Mouse (Mus musculus) neural tube, embryonic 14.5 days (tissue): ENCODE results near the gene Xlr. TPM values are rescaled to one million over a fixed set of nuclear protein-coding genes. Genes with fewer than 3 reads are reported as not detected.
"Not testable (repeated sequence)": the region's sequence is repeated elsewhere in the genome, so short reads cannot be mapped to it uniquely, and the experiment has no call there.

Source experiments
- ATAC-seq: fragments of 200-750 bp; cut with Nextera tagmentation; 2 replicates; pipeline ENCODE4 v1.8.0; 2017; ENCODE audit warnings: low read depth, mild to moderate bottlenecking, moderate TSS enrichment, moderate library complexity
- H3K27ac ChIP-seq: fragments of 300-500 bp; sonication (generic); 2 replicates; pipeline ENCODE4 v1.5.1; 2014; ENCODE audit warnings: low read depth, mild to moderate bottlenecking, control low read depth, low read length, moderate library complexity, mixed read lengths
- H3K27me3 ChIP-seq: fragments of 300-500 bp; sonication (generic); 2 replicates; pipeline ENCODE4 v1.6.1; 2014; ENCODE audit warnings: low read length; ENCODE audit not compliant: control insufficient read depth, insufficient read depth
- H3K36me3 ChIP-seq: fragments of 300-500 bp; sonication (generic); 2 replicates; pipeline ENCODE4 v1.6.1; 2014; ENCODE audit warnings: low read length, mixed read lengths; ENCODE audit not compliant: control insufficient read depth, insufficient read depth
- H3K4me1 ChIP-seq: fragments of 300-500 bp; sonication (generic); 2 replicates; pipeline ENCODE4 v1.6.1; 2014; ENCODE audit warnings: low read length; ENCODE audit not compliant: control insufficient read depth, insufficient read depth
- H3K4me2 ChIP-seq: fragments of 300-500 bp; sonication (generic); 2 replicates; pipeline ENCODE4 v1.6.1; 2014; ENCODE audit warnings: mild to moderate bottlenecking, low read depth, low read length, control low read depth
- H3K4me3 ChIP-seq: fragments of 300-500 bp; sonication (generic); 2 replicates; pipeline ENCODE4 v1.5.1; 2014; ENCODE audit warnings: low read depth, low read length, control low read depth, mixed read lengths
- H3K9ac ChIP-seq: fragments of 300-500 bp; sonication (generic); replicated peaks from 2 replicates; pipeline ENCODE4 v1.6.1; 2014; ENCODE audit warnings: low read depth, mild to moderate bottlenecking, control low read depth, low read length, mixed read lengths
- H3K9me3 ChIP-seq: fragments of 300-500 bp; sonication (generic); 2 replicates; pipeline ENCODE4 v1.6.1; 2016; ENCODE audit warnings: low read length; ENCODE audit not compliant: control insufficient read depth
- WGBS: fragments of 180-500 bp; shearing (Covaris S2); extraction: QIAGEN DNeasy Blood & Tissue Kit; methylation state at CpG from one replicate; pipeline ENCODE4 v1.1.7; 2014; 5-methylcytosine and 5-hydroxymethylcytosine counted together
- polyA plus RNA-seq: library from polyadenylated mRNA; unstranded; fragments of >200 nt; fragmentation: Nextera tagmentation; extraction: Ambion mirVana; gene quantifications from 2 replicates; pipeline ENCODE4 v1.2.1, GENCODE M21; 2014

Gene Xlr
- 0.35 and 0.75 TPM in 2 replicates for polyA plus RNA-seq

DNA sequence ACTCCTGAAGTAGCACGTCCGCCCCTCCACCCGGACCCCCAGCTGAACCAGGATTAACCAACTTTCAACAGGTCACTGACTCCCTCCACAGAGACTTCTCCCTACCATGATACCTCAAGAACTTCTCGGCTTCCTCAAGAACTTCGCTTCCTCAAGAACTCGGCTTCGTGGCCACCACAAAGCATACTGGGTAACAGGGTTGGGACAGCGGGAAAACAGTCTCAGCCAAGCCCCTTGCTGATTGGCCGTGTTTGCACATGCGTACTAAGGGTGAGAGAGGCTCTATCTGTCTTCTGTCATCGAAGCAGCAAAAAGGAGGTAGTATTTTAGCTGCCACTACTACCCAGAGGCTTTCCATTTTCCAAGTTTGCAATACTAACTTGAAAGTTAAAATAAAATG lies at the start of gene Xlr:
Xlr (minus strand) TSS at position 188 of the 400 bp plus-strand sequence.
- H3K4me1 ChIP-seq, H3K9me3 ChIP-seq, H3K36me3 ChIP-seq, H3K27me3 ChIP-seq, ATAC-seq, H3K9ac ChIP-seq, H3K4me3 ChIP-seq, H3K4me2 ChIP-seq, H3K27ac ChIP-seq: not testable (repeated sequence)
- 89% methylated on average over 11 of the region's 11 CpGs for WGBS

DNA sequence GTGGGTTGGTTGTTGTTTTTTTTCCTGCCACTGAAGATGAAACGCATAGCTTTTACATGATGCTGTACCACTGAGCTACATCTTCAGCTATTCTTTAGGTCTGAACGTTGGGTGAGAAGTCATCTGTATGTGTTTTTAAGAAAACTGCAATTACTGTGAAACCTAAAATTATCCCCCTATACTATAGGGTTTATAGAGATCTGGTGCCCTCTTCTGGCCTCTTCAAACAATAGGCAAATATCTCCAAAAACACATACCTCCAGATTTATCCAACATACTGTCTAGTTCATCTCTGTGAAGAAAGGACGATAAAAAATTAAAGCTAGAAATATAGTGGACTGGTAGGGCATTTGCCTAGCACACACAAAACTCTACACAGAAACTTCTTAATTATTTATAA lies 1.6 kb upstream of the Xlr start:
- no peaks in the 10 kb centered on the region for H3K4me1 ChIP-seq
- H3K4me3 ChIP-seq, result no peak overlapping the region
- H3K9me3 ChIP-seq, result no peaks in the 10 kb centered on the region
- no peak overlapping the region for H3K9ac ChIP-seq
- WGBS, result 39% methylated on average over 3 of the region's 3 CpGs
- H3K27ac ChIP-seq, result no peak overlapping the region
- no peak for ATAC-seq
- H3K27me3 ChIP-seq, result no peaks in the 10 kb centered on the region
- H3K4me2 ChIP-seq, result no peak overlapping the region
- no peaks in the 10 kb centered on the region for H3K36me3 ChIP-seq

DNA sequence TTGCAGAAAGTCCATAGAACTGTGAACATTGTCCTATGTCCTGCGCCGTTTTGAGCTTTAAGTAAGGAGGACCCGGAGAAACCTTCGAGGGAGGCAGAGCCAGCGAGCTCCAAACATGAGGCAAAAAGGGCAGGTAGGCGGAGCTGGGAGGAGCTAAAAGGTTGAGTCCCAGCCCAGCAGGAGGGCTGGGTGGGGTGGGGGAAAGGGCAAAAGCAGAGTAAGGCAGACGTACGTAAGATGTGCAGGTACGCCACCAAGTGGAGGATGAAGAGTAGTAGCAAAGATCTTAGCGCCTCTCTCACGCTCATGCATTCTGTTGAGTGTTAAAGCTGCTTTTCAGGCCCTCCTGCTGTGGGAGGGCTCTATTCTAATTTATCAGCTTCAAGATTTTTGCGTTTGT lies 21.2 kb downstream of the Xlr start, which contains the start of gene Zfp36l3:
Zfp36l3 (minus strand) TSS at position 119 of the 400 bp plus-strand sequence.
- no peak within 1 kb of the TSS for H3K27ac ChIP-seq
- H3K9me3 ChIP-seq, result no peaks in the 10 kb centered on the region
- 92% methylated on average over 12 of the region's 12 CpGs for WGBS
- no peak for ATAC-seq
- no peak within 1 kb of the TSS for H3K4me2 ChIP-seq
- no peak within 1 kb of the TSS for H3K4me3 ChIP-seq
- H3K27me3 ChIP-seq, result no peaks in the 10 kb centered on the region
- H3K9ac ChIP-seq, result no peak within 1 kb of the TSS
- H3K4me1 ChIP-seq, result no peaks in the 10 kb centered on the region
- no peaks in the 10 kb centered on the region for H3K36me3 ChIP-seq

DNA sequence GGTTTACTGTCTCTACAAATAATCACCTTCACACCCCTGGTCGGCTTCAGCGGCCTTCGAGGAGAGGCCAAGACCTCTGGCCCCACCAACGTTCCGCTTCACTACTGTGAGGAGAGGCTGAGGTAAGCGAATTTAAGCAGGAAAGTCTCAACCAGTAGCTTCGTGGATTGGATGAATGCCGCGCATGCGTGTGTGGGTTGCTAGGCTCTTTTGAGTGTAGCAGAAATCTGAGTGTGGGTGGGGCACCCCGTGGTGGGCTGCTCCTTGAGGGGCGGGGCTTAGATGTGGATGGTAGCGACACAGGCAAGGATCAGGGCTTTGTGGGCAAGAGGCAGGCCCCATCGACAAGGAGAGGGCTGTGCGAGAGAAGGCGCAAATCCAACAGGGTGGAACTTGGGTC lies 39.8 kb downstream of the Xlr start, which contains the start of gene 1700013H16Rik:
1700013H16Rik (minus strand) TSS at position 96 of the 400 bp plus-strand sequence.
- no peak for ATAC-seq
- H3K4me2 ChIP-seq, result no peak within 1 kb of the TSS
- no peak within 1 kb of the TSS for H3K4me3 ChIP-seq
- H3K9me3 ChIP-seq, result no peaks in the 10 kb centered on the region
- WGBS, result 92% methylated on average over 16 of the region's 16 CpGs
- H3K36me3 ChIP-seq, result no peaks in the 10 kb centered on the region
- H3K27ac ChIP-seq, result no peak within 1 kb of the TSS
- no peaks in the 10 kb centered on the region for H3K4me1 ChIP-seq
- no peak within 1 kb of the TSS for H3K9ac ChIP-seq
- H3K27me3 ChIP-seq, result no peaks in the 10 kb centered on the region

DNA sequence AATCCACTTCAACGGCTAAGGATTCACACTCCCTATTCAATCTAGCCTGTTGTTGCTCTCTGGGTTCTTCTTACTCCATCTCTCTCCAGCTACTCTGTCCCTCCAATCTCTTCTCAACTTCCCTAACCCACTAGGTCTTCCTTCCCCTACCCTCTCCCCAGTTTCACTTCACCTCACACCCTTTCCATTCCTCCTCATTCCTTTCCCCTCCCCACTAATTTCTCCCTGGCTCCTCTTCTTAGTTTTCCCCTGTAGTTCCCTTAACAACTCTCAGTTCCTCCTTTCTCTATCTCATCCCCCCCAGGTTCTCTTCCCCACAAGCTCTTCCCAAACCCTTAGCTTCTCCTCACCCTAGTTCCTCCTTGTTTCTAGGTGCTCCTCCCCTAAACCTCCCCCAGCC lies 44.7 kb downstream of the Xlr start:
- Histone ChIP-seq H3K9ac (no peak overlapping the region), H3K27me3 (no peaks in the 10 kb centered on the region), H3K27ac (no peak overlapping the region), H3K4me1 (no peaks in the 10 kb centered on the region), H3K9me3 (no peaks in the 10 kb centered on the region), H3K4me2 (no peak overlapping the region), H3K36me3 (no peaks in the 10 kb centered on the region), H3K4me3 (no peak overlapping the region)
- no peak for ATAC-seq
- WGBS, result 80% methylated on average over 1 of the region's 1 CpGs

DNA sequence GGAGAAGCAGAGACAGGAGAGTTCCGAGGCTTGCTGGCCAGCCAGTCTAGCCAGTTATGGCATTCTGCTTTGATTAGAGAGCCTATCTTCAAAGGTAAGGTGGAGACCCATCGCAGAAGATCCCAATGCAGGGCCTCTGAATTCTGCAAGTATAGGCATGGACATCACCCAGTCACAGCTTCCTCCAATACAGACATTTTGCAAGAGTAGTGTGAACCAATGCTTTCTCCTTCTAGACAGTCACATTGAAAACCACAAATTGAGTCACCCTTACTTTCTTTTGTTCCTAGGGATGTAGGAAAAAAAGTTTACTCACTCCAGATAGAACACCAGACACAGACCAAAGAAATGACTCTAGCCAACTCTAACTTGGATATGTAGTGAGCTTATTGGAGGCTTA lies 68.5 kb downstream of the Xlr start:
- Histone ChIP-seq H3K4me3 (no peak overlapping the region), H3K27me3 (no peaks in the 10 kb centered on the region), H3K4me2 (no peak overlapping the region), H3K4me1 (no peaks in the 10 kb centered on the region), H3K9me3 (no peaks in the 10 kb centered on the region), H3K9ac (no peak overlapping the region), H3K36me3 (no peaks in the 10 kb centered on the region), H3K27ac (no peak overlapping the region)
- no peak for ATAC-seq
- WGBS, result 80% methylated on average over 2 of the region's 2 CpGs

Other genes starting within 250 kb of the Xlr start
- 249 and 295 TPM in 2 replicates for gene Rtl8c, start 189.7 kb downstream of the Xlr start, polyA plus RNA-seq
- gene Gm14597, start 188.7 kb downstream of the Xlr start, polyA plus RNA-seq, result 0.59 TPM in 1 of 2 replicates, not detected in the other
- 237 and 276 TPM in 2 replicates for gene Rtl8a, start 154.0 kb downstream of the Xlr start, polyA plus RNA-seq
- 179 and 190 TPM in 2 replicates for gene Rtl8b, start 127.3 kb downstream of the Xlr start, polyA plus RNA-seq
- 0.15 TPM in 1 of 2 replicates, not detected in the other for gene 4930502E18Rik, start 72.9 kb downstream of the Xlr start, polyA plus RNA-seq
- not detected in 2 replicates for gene 1700013H16Rik, start 39.9 kb downstream of the Xlr start, polyA plus RNA-seq
- not detected in 2 replicates for gene Zfp36l3, start 21.3 kb downstream of the Xlr start, polyA plus RNA-seq